Mouse (Mus musculus) liver, embryonic 14.5 days (tissue): Measurements from ENCODE around the gene Bmp7.

ENCODE experiments used
- CTCF ChIP-seq: IDR thresholded peaks from 2 replicates; pipeline ENCODE4 v1.5.1; 2016; ENCODE audit warnings: antibody characterized with exemption, low read depth, control low read depth
- EP300 ChIP-seq: IDR thresholded peaks from 2 replicates; pipeline ENCODE4 v1.6.1; 2016; ENCODE audit warnings: antibody characterized with exemption, low read depth

DNA sequence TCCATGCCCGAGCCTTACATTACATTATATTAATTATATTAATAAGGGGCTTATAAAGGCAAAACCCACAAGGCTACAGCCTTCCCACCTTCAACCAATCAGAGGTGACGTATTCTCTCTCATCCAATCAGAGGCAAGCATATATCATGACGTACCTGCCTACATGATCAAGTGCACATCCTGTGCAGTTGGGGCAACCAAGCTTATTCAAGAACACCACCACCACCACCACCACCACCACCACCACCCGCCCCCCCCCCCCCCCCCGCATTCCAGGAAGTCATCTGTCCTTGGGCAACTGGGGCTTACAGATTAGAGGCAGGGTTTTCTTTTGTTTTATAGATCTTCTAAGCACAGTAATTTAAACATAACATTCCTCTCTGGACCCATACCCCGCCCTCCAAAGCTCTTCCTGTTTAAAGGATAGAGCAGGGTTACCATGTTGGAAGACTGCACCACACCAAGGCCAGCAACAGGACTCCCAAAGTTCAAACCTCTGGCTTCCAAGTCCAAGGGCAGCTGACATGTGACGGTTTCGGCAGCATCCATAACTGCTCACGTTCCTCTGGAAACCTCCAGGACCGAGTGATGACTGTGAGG, 121.4 kb downstream of the Bmp7 start:
- TF ChIP-seq CTCF (no peak), EP300 (no peak)
